Mouse (Mus musculus) forebrain, embryonic 13.5 days (tissue): Measurements from ENCODE around the gene H1f0. TPM values are rescaled to one million over a fixed set of nuclear protein-coding genes. Genes with fewer than 3 reads are reported as not detected.
A peak's percentile ranks its signal among the peaks of the same experiment; 100 is the strongest.
"Not testable (repeated sequence)": the region's sequence is repeated elsewhere in the genome, so short reads cannot be mapped to it uniquely, and the experiment has no call there.

Source experiments
- ATAC-seq: fragments of 200-750 bp; cut with Nextera tagmentation; 2 replicates; pipeline ENCODE4 v1.8.0; 2017
- H3K27ac ChIP-seq: fragments of 300-500 bp; sonication (generic); 2 replicates; pipeline ENCODE4 v1.5.1; 2015; ENCODE audit warnings: inconsistent platforms, mild to moderate bottlenecking, moderate library complexity
- H3K27me3 ChIP-seq: fragments of 300-500 bp; sonication (generic); 2 replicates; pipeline ENCODE4 v1.6.1; 2015; ENCODE audit warnings: mild to moderate bottlenecking, inconsistent platforms
- H3K36me3 ChIP-seq: fragments of 300-500 bp; sonication (generic); 2 replicates; pipeline ENCODE4 v1.6.1; 2015; ENCODE audit warnings: mild to moderate bottlenecking, inconsistent platforms; ENCODE audit not compliant: poor library complexity, severe bottlenecking
- H3K4me1 ChIP-seq: fragments of 300-500 bp; sonication (generic); 2 replicates; pipeline ENCODE4 v1.6.1; 2015; ENCODE audit warnings: inconsistent platforms
- H3K4me2 ChIP-seq: fragments of 300-500 bp; sonication (generic); 2 replicates; pipeline ENCODE4 v1.6.1; 2015; ENCODE audit warnings: inconsistent platforms, mild to moderate bottlenecking, moderate library complexity
- H3K4me3 ChIP-seq: fragments of 300-500 bp; sonication (generic); 2 replicates; pipeline ENCODE4 v1.5.1; 2015; ENCODE audit warnings: mild to moderate bottlenecking, inconsistent platforms
- H3K9ac ChIP-seq: fragments of 300-500 bp; sonication (generic); 2 replicates; pipeline ENCODE4 v1.6.1; 2015; ENCODE audit warnings: mild to moderate bottlenecking, inconsistent platforms
- H3K9me3 ChIP-seq: fragments of 300-500 bp; sonication (generic); replicated peaks from 2 replicates; pipeline ENCODE4 v1.6.1; 2016; ENCODE audit warnings: inconsistent platforms
- WGBS: fragments of 180-500 bp; shearing (Covaris S2); methylation state at CpG from one replicate; pipeline ENCODE4 v1.1.7; 2015; 5-methylcytosine and 5-hydroxymethylcytosine counted together
- polyA plus RNA-seq: library from polyadenylated mRNA; unstranded; fragments of >200 nt; fragmentation: Nextera tagmentation; extraction: Ambion mirVana; gene quantifications from 2 replicates; pipeline ENCODE4 v1.2.1, GENCODE M21; 2015

Gene H1f0
- polyA plus RNA-seq, 1 experiment from 2014 or later = 569 TPM

GRCm38 (mm10) chr15:79007059-79007458, 21.2 kb upstream of the H1f0 start:
- Histone ChIP-seq H3K27me3 (no peaks in the 10 kb centered on the region), H3K4me2 (no peak overlapping the region), H3K4me3 (no peak overlapping the region), H3K9ac (no peak overlapping the region), H3K27ac (no peak overlapping the region), H3K4me1 (peaks cover 9% of the 10 kb centered on the region), H3K36me3 (peaks cover 52% of the 10 kb centered on the region), H3K9me3 (no peaks in the 10 kb centered on the region)
- ATAC-seq = no peak
- 88% methylated on average over 5 of the region's 5 CpGs for WGBS

- 89% methylated on average over 6 of the region's 6 CpGs for WGBS
- ATAC-seq = not testable (repeated sequence)
Observed at GRCm38 (mm10) chr15:79007836-79008235, 20.4 kb upstream of the H1f0 start.

GRCm38 (mm10) chr15:79009734-79010133, 18.5 kb upstream of the H1f0 start:
- no peaks in the 10 kb centered on the region for H3K9me3 ChIP-seq
- H3K9ac ChIP-seq = no peak overlapping the region; the same call in 1 of the 2 replicates
- H3K4me3 ChIP-seq = no peak overlapping the region
- no peak for ATAC-seq
- peaks cover 16% of the 10 kb centered on the region for H3K4me1 ChIP-seq
- no peak overlapping the region for H3K4me2 ChIP-seq
- H3K36me3 ChIP-seq = peaks cover 26% of the 10 kb centered on the region
- H3K27ac ChIP-seq = no peak overlapping the region
- WGBS = 78% methylated on average over 5 of the region's 5 CpGs
- H3K27me3 ChIP-seq = no peaks in the 10 kb centered on the region

More at GRCm38 (mm10) chr15:79007836-79008235, 20.4 kb upstream of the H1f0 start:
- H3K27me3 ChIP-seq, H3K4me3 ChIP-seq, H3K9me3 ChIP-seq, H3K9ac ChIP-seq, H3K27ac ChIP-seq, H3K4me2 ChIP-seq: not testable (repeated sequence)
- peaks cover 11% of the 10 kb centered on the region for H3K4me1 ChIP-seq
- peaks cover 45% of the 10 kb centered on the region for H3K36me3 ChIP-seq

DNA sequence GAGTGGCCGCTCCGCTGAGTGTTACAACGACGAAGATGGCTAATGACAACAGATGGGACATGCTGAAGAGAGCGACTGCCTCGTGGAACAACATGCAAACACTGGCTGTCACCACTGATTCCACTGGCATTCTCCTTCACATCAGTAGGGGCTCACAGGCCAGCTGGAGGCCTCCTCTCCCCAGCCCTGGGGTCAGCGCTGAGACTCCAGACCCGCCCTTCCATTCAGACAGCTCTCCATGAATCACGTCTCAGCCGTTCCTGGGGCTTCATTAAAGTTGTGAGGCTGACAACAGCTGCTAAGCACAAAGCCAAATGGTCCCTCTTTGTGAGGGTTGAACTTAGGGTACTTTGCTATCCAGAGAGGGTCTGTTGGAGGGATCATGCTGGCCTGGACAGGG, 16.7 kb upstream of the H1f0 start:
- Histone ChIP-seq H3K4me2 (no peak overlapping the region), H3K9ac (no peak overlapping the region), H3K36me3 (peaks cover 8% of the 10 kb centered on the region; the same call in 1 of the 2 replicates), H3K27me3 (no peaks in the 10 kb centered on the region), H3K9me3 (no peaks in the 10 kb centered on the region), H3K27ac (no peak overlapping the region), H3K4me1 (peaks cover 16% of the 10 kb centered on the region), H3K4me3 (no peak overlapping the region)
- 48% methylated on average over 10 of the region's 10 CpGs for WGBS
- ATAC-seq = no peak

GRCm38 (mm10) chr15:79013382-79013781, 14.9 kb upstream of the H1f0 start:
- Histone ChIP-seq H3K36me3 (no peaks in the 10 kb centered on the region; the same call in 1 of the 2 replicates), H3K27me3 (no peaks in the 10 kb centered on the region), H3K9me3 (no peaks in the 10 kb centered on the region), H3K4me2 (no peak overlapping the region), H3K4me3 (no peak overlapping the region), H3K9ac (no peak overlapping the region), H3K4me1 (peaks cover 16% of the 10 kb centered on the region), H3K27ac (peak overlapping the region; percentile 6; the same call in 1 of the 2 replicates)
- 62% methylated on average over 7 of the region's 7 CpGs for WGBS
- peak; percentile 43; the same call in 1 of the 2 replicates for ATAC-seq

DNA sequence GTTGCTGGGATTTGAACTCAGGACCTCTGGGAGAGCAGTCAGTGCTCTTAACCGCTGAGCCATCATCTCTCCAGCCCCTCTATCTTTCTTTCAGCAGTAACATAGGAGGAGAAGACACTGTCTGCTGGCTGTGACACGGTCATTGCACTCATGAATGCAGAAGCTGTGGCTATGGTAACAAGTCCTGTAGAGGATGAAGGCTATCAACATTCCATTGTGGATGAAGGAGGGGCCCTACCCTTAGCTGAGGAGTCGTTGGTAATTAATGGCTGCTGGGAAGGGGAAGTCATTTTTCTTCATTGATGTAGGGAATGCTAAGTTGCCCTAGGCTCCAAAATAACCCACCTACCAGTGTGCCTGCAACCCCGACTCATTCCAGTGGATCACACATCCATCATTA, 10.1 kb upstream of the H1f0 start:
- H3K4me3 ChIP-seq = no peak overlapping the region
- H3K9ac ChIP-seq = no peak overlapping the region
- peaks cover under 1% of the 10 kb centered on the region; the same call in 1 of the 2 replicates for H3K4me1 ChIP-seq
- H3K4me2 ChIP-seq = no peak overlapping the region
- no peaks in the 10 kb centered on the region for H3K36me3 ChIP-seq
- no peaks in the 10 kb centered on the region for H3K27me3 ChIP-seq
- no peak for ATAC-seq
- H3K27ac ChIP-seq = no peak overlapping the region
- no peaks in the 10 kb centered on the region for H3K9me3 ChIP-seq
- 42% methylated on average over 4 of the region's 4 CpGs for WGBS

DNA sequence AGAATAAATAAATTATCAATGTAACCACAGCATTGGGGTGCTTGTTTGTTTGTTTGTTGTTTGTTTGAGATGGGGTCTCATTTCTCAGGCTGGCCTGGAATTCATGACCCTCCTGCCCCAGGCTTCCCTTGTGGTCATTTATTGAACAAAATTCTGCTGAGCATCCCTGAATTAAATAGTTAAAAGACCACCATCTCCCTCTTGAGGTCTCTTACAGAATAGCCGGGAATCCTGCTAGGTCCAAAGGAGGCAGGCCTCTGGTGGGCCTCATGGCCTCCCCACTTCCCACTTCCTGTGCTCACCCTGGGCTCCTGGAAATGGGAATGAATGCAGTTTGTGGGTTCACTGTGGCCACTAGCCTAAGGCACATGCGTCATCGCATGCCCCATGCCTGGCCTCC, 9.4 kb upstream of the H1f0 start:
- H3K27me3 ChIP-seq = no peaks in the 10 kb centered on the region
- H3K36me3 ChIP-seq = no peaks in the 10 kb centered on the region
- no peak for ATAC-seq
- H3K4me2 ChIP-seq = no peak overlapping the region
- no peak overlapping the region for H3K4me3 ChIP-seq
- no peaks in the 10 kb centered on the region; the same call in 1 of the 2 replicates for H3K4me1 ChIP-seq
- no peak overlapping the region for H3K27ac ChIP-seq
- H3K9me3 ChIP-seq = no peaks in the 10 kb centered on the region
- no peak overlapping the region for H3K9ac ChIP-seq
- 64% methylated on average over 3 of the region's 3 CpGs for WGBS

- no peak for ATAC-seq
- no peaks in the 10 kb centered on the region for H3K36me3 ChIP-seq
- no peak overlapping the region for H3K4me3 ChIP-seq
- no peak overlapping the region for H3K9ac ChIP-seq
- H3K27ac ChIP-seq = no peak overlapping the region
- peaks cover 24% of the 10 kb centered on the region for H3K4me1 ChIP-seq
- no peak overlapping the region for H3K4me2 ChIP-seq
- no peaks in the 10 kb centered on the region for H3K27me3 ChIP-seq
- H3K9me3 ChIP-seq = no peaks in the 10 kb centered on the region
- WGBS = 67% methylated on average over 10 of the region's 10 CpGs
Observed at GRCm38 (mm10) chr15:79022671-79023230, 5.5 kb upstream of the H1f0 start.

DNA sequence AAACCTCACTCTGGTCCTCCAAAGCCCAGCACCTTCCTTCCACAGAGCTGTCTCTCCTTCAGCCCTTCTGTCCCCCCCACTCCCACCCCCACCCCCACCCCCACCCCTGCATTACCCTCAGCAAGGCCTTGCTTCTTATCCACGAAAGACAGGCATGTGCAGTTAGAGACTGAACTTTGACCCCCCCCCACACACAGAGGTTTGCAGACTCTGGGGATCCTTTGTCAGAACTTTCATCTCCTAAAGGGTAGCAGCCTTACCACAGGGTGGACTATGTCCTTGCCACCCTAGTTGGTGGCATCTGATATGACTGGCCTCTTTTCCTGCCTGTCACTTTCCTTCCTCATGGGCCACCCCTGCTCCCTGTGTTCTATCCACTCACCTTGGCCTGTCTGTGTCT, 4.9 kb upstream of the H1f0 start:
- H3K36me3 ChIP-seq = no peaks in the 10 kb centered on the region
- no peak overlapping the region for H3K27ac ChIP-seq
- H3K9ac ChIP-seq = no peak overlapping the region
- H3K4me2 ChIP-seq = no peak overlapping the region
- WGBS = 63% methylated on average over 1 of the region's 1 CpGs
- no peak overlapping the region for H3K4me3 ChIP-seq
- H3K4me1 ChIP-seq = peaks cover 26% of the 10 kb centered on the region
- no peak for ATAC-seq
- no peaks in the 10 kb centered on the region for H3K27me3 ChIP-seq
- no peaks in the 10 kb centered on the region for H3K9me3 ChIP-seq

GRCm38 (mm10) chr15:79025687-79026308, 2.5 kb upstream of the H1f0 start:
- H3K9me3 ChIP-seq = no peaks in the 10 kb centered on the region
- peak overlapping the region; percentile 41 for H3K9ac ChIP-seq
- WGBS = 10% methylated on average over 14 of the region's 18 CpGs
- H3K4me3 ChIP-seq = peak overlapping the region; percentile 18; the same call in 1 of the 2 replicates
- peaks cover 37% of the 10 kb centered on the region for H3K4me1 ChIP-seq
- H3K27ac ChIP-seq = no peak overlapping the region
- peak overlapping the region; percentile 46 for H3K4me2 ChIP-seq
- H3K36me3 ChIP-seq = no peaks in the 10 kb centered on the region
- no peaks in the 10 kb centered on the region for H3K27me3 ChIP-seq
- no peak for ATAC-seq

DNA sequence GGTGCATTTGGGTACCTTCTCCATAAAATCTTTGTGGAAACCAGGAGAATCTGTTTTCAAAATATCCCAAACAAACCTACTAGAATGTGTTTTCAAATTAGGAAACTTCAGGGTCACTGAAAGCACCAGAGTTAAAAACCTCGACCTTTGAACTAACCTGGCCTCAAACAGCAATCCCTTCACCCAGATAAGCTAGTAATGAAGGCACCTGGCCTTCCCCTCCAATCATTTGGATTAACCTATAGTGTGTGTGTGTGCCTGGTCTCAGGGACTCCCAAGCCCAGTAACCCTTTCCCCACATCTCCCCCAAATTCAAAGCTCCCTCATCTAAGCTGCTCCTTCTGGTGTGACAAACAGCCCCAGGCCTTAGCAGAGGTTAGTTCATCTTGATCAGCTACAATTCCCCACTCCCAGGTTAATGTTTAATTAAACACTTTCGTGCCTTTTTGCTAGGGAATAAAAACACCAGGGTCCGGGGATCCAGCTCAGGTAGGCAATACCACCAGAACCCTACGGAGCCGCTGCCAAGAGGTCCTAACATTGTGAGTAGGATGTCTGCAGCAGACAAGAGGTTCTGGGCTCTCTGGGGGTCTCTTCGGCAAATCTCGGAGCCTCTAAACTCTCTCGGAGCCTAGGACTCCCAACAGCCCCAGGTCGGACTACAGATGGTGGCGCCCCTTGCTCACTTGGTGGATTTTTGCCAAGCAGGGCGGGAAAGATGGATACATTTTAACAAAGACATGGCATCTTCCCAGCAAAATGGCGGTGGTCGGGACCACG, 1.5 kb upstream of the H1f0 start:
- Histone ChIP-seq H3K36me3 (no peaks in the 10 kb centered on the region), H3K9ac (peak overlapping the region; percentile 98), H3K4me1 (peaks cover 46% of the 10 kb centered on the region), H3K27me3 (no peaks in the 10 kb centered on the region), H3K9me3 (no peaks in the 10 kb centered on the region), H3K4me3 (peak overlapping the region; percentile 73), H3K4me2 (peak overlapping the region; percentile 97), H3K27ac (peak overlapping the region; percentile 97; the same call in 1 of the 2 replicates)
- no peak for ATAC-seq
- WGBS = 40% methylated on average over 14 of the region's 14 CpGs
